Mouse (Mus musculus): ENCODE measurements at regions not wholly inside any gene's neighbourhood (a gene's known extent, or its start where the extent isn't known, plus 50 kb on each side); places are given as distances from the start of the nearest gene placed in this dataset.
"Not testable (repeated sequence)": the region's sequence is repeated elsewhere in the genome, so short reads cannot be mapped to it uniquely, and the experiment has no call there.

- no peak overlapping the region for H3K4me3 ChIP-seq
- TF ChIP-seq POLR2AphosphoS2 (IDR thresholded peaks at IDR 0.05; ENCODE audit: insufficient read length, low read depth) (no peak), MYOD1 (IDR thresholded peaks at IDR 0.05; ENCODE audit: control insufficient read depth in 1 of 3, insufficient read length in 2 of 3, low read depth in 2 of 3) (no peak), MYOG (IDR thresholded peaks at IDR 0.05; ENCODE audit: control insufficient read depth in 1 of 3, insufficient read depth in 1 of 3, insufficient read length in 2 of 3, low read depth in 2 of 3) (no peak)
- H3K79me2 ChIP-seq (ENCODE audit: control insufficient read depth, insufficient read depth) = no peaks in the 10 kb centered on the region
- H3K27me3 ChIP-seq (ENCODE audit: control insufficient read depth, insufficient read depth, insufficient read length) = no peaks in the 10 kb centered on the region
- H3K36me3 ChIP-seq (ENCODE audit: control insufficient read depth, insufficient read depth) = no peaks in the 10 kb centered on the region
- H3K4me2 ChIP-seq (ENCODE audit: low read depth) = peak overlapping the region; percentile 32
- no peak overlapping the region for H3ac ChIP-seq (ENCODE audit: control insufficient read depth, insufficient read length)
Observed at GRCm38 (mm10) chr1:59418748-59419147, 63.5 kb upstream of the Fzd7 start.

- H3K4me3 ChIP-seq = no peak overlapping the region
- no peaks in the 10 kb centered on the region for H3K79me2 ChIP-seq (ENCODE audit: control insufficient read depth, insufficient read depth)
- H3K4me2 ChIP-seq (ENCODE audit: low read depth) = no peak overlapping the region
- no peaks in the 10 kb centered on the region for H3K27me3 ChIP-seq (ENCODE audit: control insufficient read depth, insufficient read depth, insufficient read length)
- no peaks in the 10 kb centered on the region for H3K36me3 ChIP-seq (ENCODE audit: control insufficient read depth, insufficient read depth)
- no peak overlapping the region for H3ac ChIP-seq (ENCODE audit: control insufficient read depth, insufficient read length)
- peak in 2 of 3 experiments; percentile 44 to 59 for TF ChIP-seq MYOD1 (IDR thresholded peaks at IDR 0.05; ENCODE audit: control insufficient read depth in 1 of 3, insufficient read length in 2 of 3, low read depth in 2 of 3)
- TF ChIP-seq TCF12 (IDR thresholded peaks at IDR 0.05; ENCODE audit: insufficient read depth, poor library complexity, severe bottlenecking) = no peak
- TF ChIP-seq MYOG (IDR thresholded peaks at IDR 0.05; ENCODE audit: control insufficient read depth in 1 of 3, insufficient read depth in 1 of 3, insufficient read length in 2 of 3, low read depth in 2 of 3) = peak in 2 of 3 experiments; percentile 64 to 73
Observed at GRCm38 (mm10) chr1:59422981-59423941, 59.0 kb upstream of the Fzd7 start.

GRCm38 (mm10) chr1:59425771-59426170, 56.5 kb upstream of the Fzd7 start:
- H3ac ChIP-seq (ENCODE audit: control insufficient read depth, insufficient read length); H3K36me3 ChIP-seq (ENCODE audit: control insufficient read depth, insufficient read depth); H3K4me2 ChIP-seq (ENCODE audit: low read depth); H3K4me3 ChIP-seq; H3K27me3 ChIP-seq (ENCODE audit: control insufficient read depth, insufficient read depth, insufficient read length); H3K79me2 ChIP-seq (ENCODE audit: control insufficient read depth, insufficient read depth): not testable (repeated sequence)

GRCm38 (mm10) chr1:59426346-59427203, 55.6 kb upstream of the Fzd7 start:
- Histone ChIP-seq H3K4me3 (no peak overlapping the region), H3K27me3 (ENCODE audit: control insufficient read depth, insufficient read depth, insufficient read length) (no peaks in the 10 kb centered on the region), H3ac (ENCODE audit: control insufficient read depth, insufficient read length) (no peak overlapping the region), H3K4me2 (ENCODE audit: low read depth) (no peak overlapping the region), H3K36me3 (ENCODE audit: control insufficient read depth, insufficient read depth) (no peaks in the 10 kb centered on the region), H3K79me2 (ENCODE audit: control insufficient read depth, insufficient read depth) (no peaks in the 10 kb centered on the region)
- no peak for TF ChIP-seq SRF (IDR thresholded peaks at IDR 0.05; ENCODE audit: control insufficient read depth, insufficient read length, low read depth)
- TF ChIP-seq MYOG (IDR thresholded peaks at IDR 0.05; ENCODE audit: control insufficient read depth in 1 of 3, insufficient read depth in 1 of 3, insufficient read length in 2 of 3, low read depth in 2 of 3) = peak in 1 of 3 experiments; percentile 3
- no peak for TF ChIP-seq POLR2AphosphoS2 (IDR thresholded peaks at IDR 0.05; ENCODE audit: insufficient read length, low read depth)
- no peak for TF ChIP-seq TCF12 (IDR thresholded peaks at IDR 0.05; ENCODE audit: insufficient read depth, poor library complexity, severe bottlenecking)
- TF ChIP-seq USF1 (IDR thresholded peaks at IDR 0.05; ENCODE audit: low read depth) = no peak
- no peak for TF ChIP-seq POLR2A (IDR thresholded peaks at IDR 0.05; ENCODE audit: insufficient read length, low read depth)
- TF ChIP-seq MYOD1 (IDR thresholded peaks at IDR 0.05; ENCODE audit: control insufficient read depth in 1 of 3, insufficient read length in 2 of 3, low read depth in 2 of 3) = peak in 1 of 3 experiments; percentile 39
- TF ChIP-seq E2F4 (IDR thresholded peaks at IDR 0.05; ENCODE audit: insufficient read depth) = no peak
- TF ChIP-seq TCF3 (IDR thresholded peaks at IDR 0.05; ENCODE audit: insufficient read length, low read depth) = no peak
- TF ChIP-seq MAX (IDR thresholded peaks at IDR 0.05; ENCODE audit: low read depth) = no peak
- TF ChIP-seq CEBPB (IDR thresholded peaks at IDR 0.05; ENCODE audit: insufficient read depth, poor library complexity, severe bottlenecking) = no peak

- no peaks in the 10 kb centered on the region for H3K79me2 ChIP-seq (ENCODE audit: control insufficient read depth, insufficient read depth)
- TF ChIP-seq REST (IDR thresholded peaks at IDR 0.05; ENCODE audit: insufficient read depth, insufficient read length) = no peak
- TF ChIP-seq MYOG (IDR thresholded peaks at IDR 0.05; ENCODE audit: control insufficient read depth in 1 of 3, insufficient read depth in 1 of 3, insufficient read length in 2 of 3, low read depth in 2 of 3) = peak in 1 of 3 experiments; percentile 1
- no peak for TF ChIP-seq POLR2AphosphoS2 (IDR thresholded peaks at IDR 0.05; ENCODE audit: insufficient read length, low read depth)
- H3K4me3 ChIP-seq = no peak overlapping the region
- no peak overlapping the region for H3ac ChIP-seq (ENCODE audit: control insufficient read depth, insufficient read length)
- no peak overlapping the region for H3K4me2 ChIP-seq (ENCODE audit: low read depth)
- no peaks in the 10 kb centered on the region for H3K27me3 ChIP-seq (ENCODE audit: control insufficient read depth, insufficient read depth, insufficient read length)
- no peaks in the 10 kb centered on the region for H3K36me3 ChIP-seq (ENCODE audit: control insufficient read depth, insufficient read depth)
Observed at GRCm38 (mm10) chr1:59427204-59427557, 55.0 kb upstream of the Fzd7 start.

Measured in myocyte (in vitro differentiated cells).